Mouse (Mus musculus) mesoderm, embryonic 11.5 days (tissue): ENCODE results near the gene Galk1.

Experiments
- DNase-seq: peaks from one replicate; pipeline ENCODE4 v3.0.0-alpha.2; 2012; ENCODE audit warnings: low read depth, low spot score

Gene Galk1

GRCm38 (mm10) chr11:116012262-116012947, at the start of gene Galk1:
TSS of gene Galk1 (minus strand) at chr11:116012719.
- DNase-seq = peak; percentile 96

- DNase-seq = no peak
Measured at GRCm38 (mm10) chr11:116061641-116062415, 49.3 kb upstream of the Galk1 start.

DNA sequence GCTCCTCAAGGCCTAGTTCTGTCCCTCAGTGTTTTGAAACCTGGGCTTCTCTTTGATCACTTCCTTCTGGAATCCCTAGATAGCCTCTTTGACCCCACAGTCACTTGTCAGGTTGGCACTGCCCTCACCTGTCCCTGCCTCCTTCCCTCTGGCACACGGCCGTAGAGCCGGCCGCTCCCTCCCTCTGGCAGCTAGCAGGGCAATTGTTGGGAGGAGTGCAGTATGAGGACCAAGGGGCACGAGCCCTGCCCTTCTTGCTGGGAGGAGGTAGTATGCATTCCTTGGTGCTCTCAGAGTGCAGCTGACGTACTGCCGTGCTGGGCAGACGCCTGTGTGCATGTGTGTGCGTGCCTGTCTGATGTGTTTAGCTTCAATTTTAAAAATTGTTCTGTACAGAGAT, 48.1 kb upstream of the Galk1 start:
- no peak for DNase-seq

DNA sequence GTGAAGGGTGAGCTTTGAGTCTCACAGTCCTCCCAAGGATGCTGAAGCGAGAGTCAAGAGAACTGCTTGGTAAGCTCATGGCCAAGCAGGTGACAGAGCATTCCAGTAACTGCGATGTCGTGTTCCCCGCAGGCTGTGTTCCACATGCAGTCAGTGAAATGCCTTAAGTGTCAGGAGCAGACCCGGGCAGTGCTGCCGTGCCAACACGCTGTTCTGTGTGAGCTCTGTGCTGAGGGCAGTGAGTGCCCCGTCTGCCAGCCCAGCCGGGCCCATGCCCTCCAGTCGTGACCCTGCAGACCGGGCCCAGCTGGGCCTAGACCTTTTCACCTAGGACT, 47.1 kb upstream of the Galk1 start:
- DNase-seq = no peak

DNA sequence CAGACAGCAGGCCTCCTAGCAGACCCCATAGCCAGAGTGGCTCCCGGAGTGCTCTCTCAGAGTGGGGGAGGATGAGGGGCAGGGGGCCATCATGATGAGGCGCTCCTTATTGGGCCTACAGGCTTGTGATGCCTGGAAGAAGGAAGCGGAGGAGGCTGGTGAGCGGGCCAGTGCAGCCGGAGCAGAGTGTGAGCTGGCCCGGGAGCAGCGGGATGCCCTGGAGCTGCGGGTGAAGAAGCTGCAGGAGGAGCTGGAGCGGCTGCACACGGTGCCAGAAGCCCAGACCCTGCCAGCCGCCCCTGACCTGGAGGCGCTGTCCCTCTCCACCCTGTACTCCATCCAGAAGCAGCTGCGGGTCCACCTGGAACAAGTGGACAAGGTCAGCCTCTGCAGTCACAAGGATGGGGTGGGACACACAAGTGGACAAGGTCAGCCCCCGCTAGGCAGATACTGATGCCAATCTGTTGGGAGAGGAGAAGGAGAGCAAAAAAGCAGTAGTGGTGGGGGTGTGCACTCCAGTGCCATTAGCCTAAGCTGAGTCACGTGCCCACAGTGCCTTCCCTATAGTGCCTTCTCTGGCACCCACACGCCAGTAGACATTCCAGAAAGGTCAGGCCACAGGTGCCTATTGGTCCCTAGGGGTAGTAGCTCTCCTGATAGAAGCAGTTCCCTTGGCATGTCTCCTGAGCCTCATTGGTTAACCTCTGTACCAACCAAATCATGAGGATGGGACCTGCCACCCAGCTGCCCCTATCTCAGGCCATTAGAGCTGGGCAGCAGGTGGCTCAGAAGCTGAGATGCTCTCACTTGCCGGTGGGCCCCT, 46.6 kb upstream of the Galk1 start:
- no peak for DNase-seq

DNA sequence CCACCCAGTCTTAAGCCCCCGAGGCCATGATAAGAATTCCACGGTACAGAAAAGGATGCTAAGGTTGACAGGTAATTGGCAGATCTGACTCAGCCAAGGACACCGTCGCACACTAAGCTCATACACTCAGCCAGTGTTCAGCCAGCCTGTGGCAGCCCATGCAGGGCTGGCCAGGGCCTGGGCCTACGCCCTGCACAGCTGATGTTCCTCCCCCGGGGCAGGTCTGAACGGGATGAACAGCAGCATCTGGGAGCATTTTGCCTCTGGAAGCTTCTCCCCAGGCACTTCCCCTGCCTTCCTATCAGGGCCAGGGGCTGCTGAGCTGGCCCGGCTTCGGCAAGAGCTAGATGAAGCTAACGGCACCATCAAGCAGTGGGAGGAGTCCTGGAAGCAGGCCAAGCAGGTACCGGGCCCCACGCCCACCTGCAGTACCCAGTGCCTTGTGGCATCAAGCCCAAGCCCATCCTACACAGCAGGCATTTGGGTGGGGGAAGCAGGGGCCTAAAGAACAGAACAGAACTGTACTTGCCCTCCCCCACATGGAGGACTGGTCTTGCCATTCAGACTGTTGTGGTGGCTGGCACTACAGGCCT, 45.6 kb upstream of the Galk1 start:
- DNase-seq = no peak

GRCm38 (mm10) chr11:116057237-116057881, 44.8 kb upstream of the Galk1 start:
- DNase-seq = no peak

DNA sequence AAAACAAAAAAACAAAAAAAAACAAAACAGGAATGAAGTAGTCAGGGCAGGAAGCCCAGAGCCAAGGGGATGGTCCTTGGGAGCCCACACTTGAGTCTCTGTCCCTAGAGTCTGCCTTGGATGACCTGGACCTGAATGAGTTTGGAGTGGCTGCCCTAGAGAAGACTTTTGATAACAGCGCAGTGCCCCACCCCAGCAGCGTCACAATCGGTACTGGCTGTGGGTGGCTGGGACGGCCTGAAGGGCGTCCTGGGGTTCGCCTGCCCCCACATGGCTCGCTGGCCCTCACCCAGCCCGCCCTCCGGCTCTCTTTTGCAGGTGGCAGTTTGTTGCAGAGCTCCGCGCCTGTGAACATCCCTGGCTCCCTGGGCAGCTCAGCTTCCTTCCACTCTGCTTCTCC, 43.4 kb upstream of the Galk1 start:
- DNase-seq = no peak

DNA sequence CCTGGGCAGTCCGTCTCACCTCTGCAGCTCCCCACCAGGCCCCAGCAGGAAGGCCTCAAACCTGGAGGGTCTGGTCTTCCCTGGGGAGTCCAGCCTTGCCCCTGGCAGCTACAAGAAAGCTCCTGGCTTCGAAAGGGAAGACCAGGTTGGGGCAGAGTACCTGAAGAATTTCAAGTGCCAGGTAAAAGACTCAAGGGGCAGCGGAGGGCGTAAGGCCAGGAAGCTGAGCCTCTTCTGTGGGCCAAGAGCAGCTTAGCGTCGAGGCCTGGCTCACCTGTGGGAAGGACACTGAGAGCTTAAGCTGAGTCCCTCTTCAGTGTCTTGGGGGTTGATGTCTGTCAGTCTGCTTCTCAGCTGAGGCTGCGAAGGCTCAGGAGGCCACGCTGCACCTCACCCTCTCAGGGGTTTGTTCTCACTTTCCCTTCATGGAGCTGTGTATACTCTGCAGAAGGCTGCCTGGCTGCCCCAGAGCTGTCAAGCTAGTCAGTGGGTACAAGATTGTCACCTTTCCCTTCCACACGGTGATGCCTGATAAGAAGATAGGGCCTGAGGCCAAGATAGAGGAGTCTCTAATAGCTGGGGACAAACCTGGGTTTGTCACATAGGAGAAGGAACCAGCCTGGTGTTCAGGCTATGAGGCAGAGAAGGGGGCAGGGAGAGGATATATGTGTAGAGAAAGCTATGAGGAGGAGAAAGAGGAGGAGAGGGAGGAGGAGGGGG, 41.2 kb upstream of the Galk1 start:
- no peak for DNase-seq

DNA sequence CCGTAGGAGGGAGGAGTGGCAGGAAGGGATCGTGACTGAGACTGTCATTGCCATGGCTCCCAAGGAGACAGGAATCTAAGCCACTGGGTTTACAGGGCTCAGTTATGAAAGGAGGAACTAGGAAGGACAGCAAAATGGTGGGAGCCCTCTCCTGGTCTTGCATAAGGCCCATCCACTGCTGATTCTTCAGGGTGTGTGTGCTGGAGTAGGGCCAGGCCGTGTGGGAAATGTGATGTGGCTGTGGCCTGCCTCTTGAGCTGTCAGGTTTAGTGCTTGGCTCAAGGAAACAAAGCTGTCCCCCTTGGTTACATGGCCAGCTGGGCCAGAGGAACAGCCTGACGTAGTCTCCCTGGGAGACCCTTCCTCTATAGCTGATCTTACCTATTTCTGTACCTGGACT, 37.7 kb upstream of the Galk1 start:
- no peak for DNase-seq

DNA sequence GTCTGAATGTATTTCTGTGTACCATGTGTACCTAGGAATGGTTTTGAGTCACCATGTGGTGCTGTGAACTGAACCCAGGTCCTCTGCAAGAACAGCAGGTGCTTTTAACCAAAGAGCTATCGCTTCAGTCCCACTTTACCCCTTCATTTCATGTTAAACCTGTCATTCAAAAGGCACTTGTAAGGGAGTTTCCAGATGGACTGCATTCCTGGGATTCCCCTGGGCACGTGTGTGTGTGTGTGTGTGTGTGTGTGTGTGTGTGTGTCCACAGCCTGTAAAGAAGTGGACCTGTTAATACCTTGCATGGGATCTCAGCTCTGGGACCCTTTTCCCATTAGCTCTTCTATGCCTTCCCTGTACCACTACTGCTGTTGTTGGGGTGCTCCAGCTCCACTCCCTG, 37.1 kb upstream of the Galk1 start:
- DNase-seq = no peak

DNA sequence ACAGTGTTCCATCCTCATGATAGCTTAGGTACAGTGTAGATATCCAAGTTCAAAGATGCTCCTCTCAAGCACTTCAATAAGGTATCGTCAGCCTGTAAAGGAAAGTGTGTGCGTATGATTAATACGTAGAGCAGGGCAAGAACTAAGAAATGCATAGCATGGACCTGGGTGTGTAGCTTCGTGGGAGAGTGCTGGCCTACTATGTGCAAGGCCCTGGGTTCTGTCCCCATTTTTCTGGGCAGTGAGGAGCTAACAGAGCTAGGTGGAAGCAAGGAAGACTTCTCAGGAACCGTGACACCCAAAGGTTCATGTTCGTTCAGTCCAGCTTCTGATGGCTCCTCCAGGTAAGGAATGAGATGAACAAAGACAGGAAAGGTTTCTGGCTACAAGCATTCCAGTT, 32.7 kb upstream of the Galk1 start:
- DNase-seq = no peak

- no peak for DNase-seq
Measured at GRCm38 (mm10) chr11:116043286-116043685, 30.8 kb upstream of the Galk1 start.

DNA sequence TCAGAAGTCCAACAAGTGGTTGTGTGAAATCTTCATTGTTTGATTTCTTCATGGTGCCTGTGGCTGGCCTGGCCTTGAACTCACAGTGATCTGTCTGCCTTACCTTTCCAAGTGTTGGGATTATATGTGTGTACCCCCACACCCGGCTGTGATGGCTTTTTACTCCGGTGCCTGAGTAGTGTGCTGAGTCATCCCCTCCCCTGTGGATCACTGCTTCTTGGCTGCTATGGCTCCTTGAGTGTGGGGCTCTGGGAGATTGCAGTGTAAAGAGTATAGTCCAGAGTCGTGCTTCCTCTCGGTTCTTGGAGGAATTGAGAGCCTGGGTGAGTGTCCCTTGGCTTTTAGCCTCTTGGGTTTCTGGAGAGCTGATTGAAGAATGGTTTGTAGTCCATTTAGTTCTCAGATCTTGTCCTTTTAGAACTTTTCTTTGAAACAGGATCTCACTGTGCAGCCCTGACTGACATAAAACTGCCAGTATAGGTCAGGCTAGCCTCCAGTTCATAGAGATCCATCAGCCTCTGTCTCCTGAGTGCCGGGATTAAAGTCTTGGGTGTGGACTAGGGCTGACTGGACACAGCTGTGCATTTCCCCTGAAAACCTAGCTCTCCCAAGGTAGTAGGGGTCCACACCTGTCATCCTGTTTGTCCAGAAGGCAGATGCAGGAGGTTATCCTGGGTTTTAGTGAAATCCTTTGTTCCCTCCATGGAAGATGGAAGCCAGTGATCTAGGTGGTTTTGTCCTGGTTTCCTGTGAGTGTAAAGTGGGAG, 30.0 kb upstream of the Galk1 start:
- DNase-seq = no peak

DNA sequence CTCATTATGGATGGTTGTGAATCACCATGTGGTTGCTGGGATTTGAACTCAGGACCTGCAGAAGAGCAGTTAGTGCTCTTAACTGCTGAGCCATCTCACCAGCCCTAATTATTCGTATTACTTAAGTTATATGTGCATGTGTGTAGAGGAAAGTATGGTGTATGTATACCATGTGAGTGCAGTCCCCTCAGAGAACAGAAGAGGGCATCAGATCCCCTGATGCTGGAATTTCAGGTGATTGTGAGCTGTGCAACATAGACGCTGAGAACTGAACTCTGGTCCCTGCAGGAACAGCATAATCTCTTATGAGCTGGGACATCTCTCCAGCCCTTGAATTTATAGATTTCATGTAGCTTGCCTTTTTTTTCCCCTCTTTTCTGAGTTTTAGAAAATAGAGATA, 29.3 kb upstream of the Galk1 start:
- DNase-seq = no peak

DNA sequence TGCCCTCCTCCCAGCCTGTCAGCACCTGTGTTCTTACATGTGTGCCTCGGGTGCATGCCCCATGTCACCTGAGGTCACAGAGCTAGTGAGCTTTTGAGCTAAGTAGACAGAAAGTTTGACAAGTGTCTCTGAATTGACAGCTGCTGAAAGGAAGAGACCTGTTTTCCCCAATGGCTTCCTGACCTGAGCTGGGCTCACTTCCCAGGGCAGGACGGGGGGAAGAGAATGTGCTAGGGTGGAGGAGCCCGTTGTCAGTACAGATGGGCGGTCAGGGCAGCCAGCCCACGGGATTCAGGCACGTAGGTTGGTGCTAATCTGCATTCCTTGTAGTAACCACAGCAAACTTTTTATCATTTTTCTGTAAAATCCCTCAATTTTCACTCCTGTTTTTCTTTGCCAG, 28.1 kb upstream of the Galk1 start:
- DNase-seq = no peak

GRCm38 (mm10) chr11:116037826-116038225, 25.3 kb upstream of the Galk1 start:
- no peak for DNase-seq

DNA sequence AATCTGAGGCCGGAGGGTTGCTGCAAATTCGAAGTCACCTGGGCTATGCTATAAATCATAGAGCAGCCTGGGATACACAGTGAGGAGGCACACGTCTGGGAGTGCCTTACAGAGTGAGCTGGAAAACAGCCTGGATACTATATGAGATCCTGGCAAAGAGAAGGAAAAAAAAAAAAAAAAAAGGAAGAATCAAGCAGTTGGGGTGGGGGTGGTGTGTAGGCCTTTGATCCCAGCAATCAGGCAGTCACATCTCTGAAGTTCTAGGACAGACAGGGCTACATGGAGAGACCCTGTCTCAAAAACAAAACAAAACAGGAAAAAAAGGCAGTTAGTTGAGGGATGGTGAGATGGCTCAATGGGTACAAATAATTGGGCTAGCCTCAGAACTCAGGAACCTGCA, 24.2 kb upstream of the Galk1 start:
- no peak for DNase-seq

GRCm38 (mm10) chr11:116034584-116034983, 22.1 kb upstream of the Galk1 start:
- DNase-seq = no peak
